Mouse (Mus musculus): Measurements from ENCODE around the gene Tab2. TPM values are rescaled to one million over a fixed set of nuclear protein-coding genes. Genes with fewer than 3 reads are reported as not detected.

Tab2 gene
- total and polyA plus RNA-seq, 2 experiments, result 12.4 to 24.6 TPM

GRCm38 (mm10) chr10:7861937-7862657, 93.9 kb downstream of the Tab2 start:
- Histone ChIP-seq H3K79me2 (ENCODE audit: control insufficient read depth, insufficient read depth, low read length) (no peaks in the 10 kb centered on the region), H3K27me3 (ENCODE audit: control insufficient read depth, insufficient read depth, low read length) (no peaks in the 10 kb centered on the region), H3K4me1 (ENCODE audit: control insufficient read depth, insufficient read depth, low read length) (peaks cover 5% of the 10 kb centered on the region; the same call in 1 of the 2 replicates), H3K4me3 (ENCODE audit: insufficient read depth, low read depth, low read length) (no peak overlapping the region), H3K27ac (replicated peaks; ENCODE audit: insufficient read depth, low read depth, low read length) (no peak overlapping the region), H3K36me3 (ENCODE audit: control insufficient read depth, insufficient read depth, low read length) (no peaks in the 10 kb centered on the region), H3K9ac (ENCODE audit: low read depth, low read length) (no peak overlapping the region)
- 95% methylated on average over 25 of the region's 25 CpGs for WGBS
- no peak for DNase-seq (ENCODE audit: extremely low read depth, low read depth, low spot score)
- TF ChIP-seq CTCF (IDR thresholded peaks at IDR 0.05; ENCODE audit: low read depth, low read length), result no peak

- Histone ChIP-seq H3K27ac (replicated peaks; ENCODE audit: insufficient read depth, low read depth, low read length) (no peak overlapping the region), H3K36me3 (ENCODE audit: control insufficient read depth, insufficient read depth, low read length) (no peaks in the 10 kb centered on the region), H3K9ac (ENCODE audit: low read depth, low read length) (no peak overlapping the region), H3K4me3 (ENCODE audit: insufficient read depth, low read depth, low read length) (no peak overlapping the region), H3K27me3 (ENCODE audit: control insufficient read depth, insufficient read depth, low read length) (no peaks in the 10 kb centered on the region), H3K79me2 (ENCODE audit: control insufficient read depth, insufficient read depth, low read length) (no peaks in the 10 kb centered on the region), H3K4me1 (ENCODE audit: control insufficient read depth, insufficient read depth, low read length) (peaks cover 5% of the 10 kb centered on the region; the same call in 1 of the 2 replicates)
- TF ChIP-seq POLR2A (IDR thresholded peaks at IDR 0.05; ENCODE audit: extremely low read depth, insufficient read depth, low read length), result no peak
- no peak for TF ChIP-seq CTCF (IDR thresholded peaks at IDR 0.05; ENCODE audit: low read depth, low read length)
- 92% methylated on average over 14 of the region's 14 CpGs for WGBS
- DNase-seq (ENCODE audit: extremely low read depth, low read depth, low spot score), result no peak
Measured at GRCm38 (mm10) chr10:7861259-7861936, 94.6 kb downstream of the Tab2 start.

GRCm38 (mm10) chr10:7860494-7860893, 95.5 kb downstream of the Tab2 start:
- TF ChIP-seq CTCF (IDR thresholded peaks at IDR 0.05; ENCODE audit: low read depth, low read length) (no peak), POLR2A (IDR thresholded peaks at IDR 0.05; ENCODE audit: extremely low read depth, insufficient read depth, low read length) (no peak)
- no peak overlapping the region for H3K9ac ChIP-seq (ENCODE audit: low read depth, low read length)
- H3K36me3 ChIP-seq (ENCODE audit: control insufficient read depth, insufficient read depth, low read length), result no peaks in the 10 kb centered on the region
- H3K4me3 ChIP-seq (ENCODE audit: insufficient read depth, low read depth, low read length), result no peak overlapping the region
- H3K27ac ChIP-seq (replicated peaks; ENCODE audit: insufficient read depth, low read depth, low read length), result no peak overlapping the region
- H3K4me1 ChIP-seq (ENCODE audit: control insufficient read depth, insufficient read depth, low read length), result peaks cover 5% of the 10 kb centered on the region; the same call in 1 of the 2 replicates
- no peak for DNase-seq (ENCODE audit: extremely low read depth, low read depth, low spot score)
- WGBS, result 93% methylated on average over 7 of the region's 7 CpGs
- no peaks in the 10 kb centered on the region for H3K27me3 ChIP-seq (ENCODE audit: control insufficient read depth, insufficient read depth, low read length)
- no peaks in the 10 kb centered on the region for H3K79me2 ChIP-seq (ENCODE audit: control insufficient read depth, insufficient read depth, low read length)

Other genes with a start within 250 kb of the Tab2 start
- 16.0 and 18.9 TPM in 2 replicates for gene Katna1, start 230.2 kb downstream of the Tab2 start, total RNA-seq (2014; rRNA removed)
- 1.7 and 2.4 TPM in 2 replicates for gene Katna1, start 230.2 kb downstream of the Tab2 start, polyA plus RNA-seq (2012; rRNA removed)
- gene Ginm1, start 163.4 kb downstream of the Tab2 start, total RNA-seq (2014; rRNA removed), result 34.4 and 64.2 TPM in 2 replicates
- gene Ginm1, start 163.4 kb downstream of the Tab2 start, polyA plus RNA-seq (2012; rRNA removed), result 13.6 TPM in 2 replicates
- gene Ppil4, start 163.3 kb downstream of the Tab2 start, total RNA-seq (2014; rRNA removed), result 9.1 and 12.1 TPM in 2 replicates
- gene Ppil4, start 163.3 kb downstream of the Tab2 start, polyA plus RNA-seq (2012; rRNA removed), result 2.4 and 2.8 TPM in 2 replicates
- 2.2 and 2.6 TPM in 2 replicates for gene Zc3h12d, start 123.8 kb downstream of the Tab2 start, total RNA-seq (2014; rRNA removed)
- gene Zc3h12d, start 123.8 kb downstream of the Tab2 start, polyA plus RNA-seq (2012; rRNA removed), result 1.6 TPM in 2 replicates

Measured in liver, adult 2 months (tissue).